Mouse (Mus musculus) thymus, adult 2 months (tissue): ENCODE measurements around the gene Chac1.

Source experiments
- CTCF ChIP-seq: fragments of 200-500 bp; IDR thresholded peaks from 2 replicates; pipeline ENCODE4 v1.5.1; 2012; ENCODE audit warnings: mild to moderate bottlenecking, control low read depth, low read length, moderate library complexity, borderline replicate concordance; ENCODE audit not compliant: control insufficient read depth, poor library complexity, insufficient read depth; ENCODE audit errors: extremely low read depth
- POLR2A ChIP-seq: fragments of 200-500 bp; IDR thresholded peaks from 2 replicates; pipeline ENCODE4 v1.6.1; 2012; ENCODE audit warnings: mild to moderate bottlenecking, low read length, control low read depth, moderate library complexity; ENCODE audit not compliant: control insufficient read depth, poor library complexity, insufficient read depth; ENCODE audit errors: extremely low read depth

- TF ChIP-seq CTCF (no peak), POLR2A (no peak)
Measured at GRCm38 (mm10) chr2:119328546-119328945, 22.5 kb upstream of the Chac1 start.
